Mouse (Mus musculus) forebrain, embryonic 15.5 days (tissue): ENCODE results near the gene Cars2. TPM values are rescaled to one million over a fixed set of nuclear protein-coding genes. Genes with fewer than 3 reads are reported as not detected.
"Not testable (repeated sequence)": the region's sequence is repeated elsewhere in the genome, so short reads cannot be mapped to it uniquely, and the experiment has no call there.

ENCODE experiments used
- ATAC-seq: fragments of 200-750 bp; cut with Nextera tagmentation; replicated peaks from 2 replicates; pipeline ENCODE4 v1.8.0; 2017; ENCODE audit warnings: mild to moderate bottlenecking, moderate TSS enrichment, moderate library complexity
- H3K27ac ChIP-seq: fragments of 300-500 bp; sonication (generic); replicated peaks from 2 replicates; pipeline ENCODE4 v1.5.1; 2015; ENCODE audit warnings: mild to moderate bottlenecking, inconsistent platforms
- H3K27me3 ChIP-seq: fragments of 300-500 bp; sonication (generic); 2 replicates; pipeline ENCODE4 v1.6.1; 2015; ENCODE audit warnings: inconsistent platforms
- H3K36me3 ChIP-seq: fragments of 300-500 bp; sonication (generic); 2 replicates; pipeline ENCODE4 v1.6.1; 2015; ENCODE audit warnings: mild to moderate bottlenecking, inconsistent platforms
- H3K4me1 ChIP-seq: fragments of 300-500 bp; sonication (generic); 2 replicates; pipeline ENCODE4 v1.6.1; 2015; ENCODE audit warnings: inconsistent platforms
- H3K4me2 ChIP-seq: fragments of 300-500 bp; sonication (generic); replicated peaks from 2 replicates; pipeline ENCODE4 v1.6.1; 2015; ENCODE audit warnings: mild to moderate bottlenecking, inconsistent platforms
- H3K4me3 ChIP-seq: fragments of 300-500 bp; sonication (generic); 2 replicates; pipeline ENCODE4 v1.5.1; 2015; ENCODE audit warnings: mild to moderate bottlenecking, inconsistent platforms
- H3K9ac ChIP-seq: fragments of 300-500 bp; sonication (generic); replicated peaks from 2 replicates; pipeline ENCODE4 v1.6.1; 2015; ENCODE audit warnings: mild to moderate bottlenecking, inconsistent platforms
- H3K9me3 ChIP-seq: fragments of 300-500 bp; sonication (generic); 2 replicates; pipeline ENCODE4 v1.6.1; 2016; ENCODE audit warnings: inconsistent platforms
- WGBS: fragments of 180-500 bp; shearing (Covaris S2); methylation state at CpG from one replicate; pipeline ENCODE4 v1.1.7; 2015; ENCODE audit warnings: mixed read lengths; 5-methylcytosine and 5-hydroxymethylcytosine counted together
- polyA plus RNA-seq: library from polyadenylated mRNA; unstranded; fragments of >200 nt; fragmentation: Nextera tagmentation; extraction: Ambion mirVana; gene quantifications from 2 replicates; pipeline ENCODE4 v1.2.1, GENCODE M21; 2015

Gene Cars2
- polyA plus RNA-seq, 1 experiment from 2014 or later = 27.9 TPM

GRCm38 (mm10) chr8:11554799-11555719, 4.5 kb upstream of the Cars2 start, which contains the start of gene Ing1:
Ing1 (plus strand) TSS chr8:11555571.
- H3K4me1 ChIP-seq = peaks cover 35% of the 10 kb centered on the region
- no peaks in the 10 kb centered on the region for H3K36me3 ChIP-seq
- H3K9ac ChIP-seq = peak within 1 kb of the TSS; percentile 93
- peak; percentile 86 for ATAC-seq
- H3K4me2 ChIP-seq = peak within 1 kb of the TSS; percentile 78
- peak within 1 kb of the TSS; percentile 100 for H3K27ac ChIP-seq
- H3K9me3 ChIP-seq = no peaks in the 10 kb centered on the region
- peak within 1 kb of the TSS; percentile 97 for H3K4me3 ChIP-seq
- H3K27me3 ChIP-seq = no peaks in the 10 kb centered on the region
- WGBS = under 1% methylated on average over 52 of the region's 52 CpGs

- Histone ChIP-seq H3K4me1 (peaks cover 24% of the 10 kb centered on the region), H3K27ac (no peak overlapping the region), H3K4me2 (no peak overlapping the region), H3K27me3 (no peaks in the 10 kb centered on the region), H3K9ac (no peak overlapping the region), H3K4me3 (no peak overlapping the region), H3K9me3 (no peaks in the 10 kb centered on the region), H3K36me3 (no peaks in the 10 kb centered on the region)
- 88% methylated on average over 10 of the region's 10 CpGs for WGBS
- no peak for ATAC-seq
Measured at GRCm38 (mm10) chr8:11552390-11552789, 1.8 kb upstream of the Cars2 start.

DNA sequence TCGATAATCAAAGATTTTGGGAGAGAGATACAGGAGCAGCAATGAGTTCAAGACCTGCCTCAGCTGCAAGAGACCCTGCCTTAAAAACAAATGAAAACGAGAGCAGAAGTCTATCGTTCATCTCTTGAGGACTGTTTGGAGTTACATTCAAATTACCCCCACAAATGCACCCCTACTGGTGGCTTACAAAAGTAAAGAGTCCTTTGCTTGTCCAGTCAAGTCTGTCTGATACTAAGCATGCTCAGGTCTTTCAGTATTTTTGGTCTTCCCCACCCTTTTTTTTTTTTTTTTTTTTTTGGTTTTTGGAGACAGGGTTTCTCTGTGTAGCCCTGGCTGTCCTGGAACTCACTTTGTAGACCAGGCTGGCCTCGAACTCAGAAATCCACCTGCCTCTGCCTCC, 914 bp upstream of the Cars2 start:
- H3K36me3 ChIP-seq, H3K27me3 ChIP-seq, H3K9me3 ChIP-seq, H3K27ac ChIP-seq, H3K4me3 ChIP-seq, H3K9ac ChIP-seq, H3K4me2 ChIP-seq, ATAC-seq: not testable (repeated sequence)
- WGBS = 86% methylated on average over 4 of the region's 4 CpGs
- H3K4me1 ChIP-seq = peaks cover 24% of the 10 kb centered on the region

DNA sequence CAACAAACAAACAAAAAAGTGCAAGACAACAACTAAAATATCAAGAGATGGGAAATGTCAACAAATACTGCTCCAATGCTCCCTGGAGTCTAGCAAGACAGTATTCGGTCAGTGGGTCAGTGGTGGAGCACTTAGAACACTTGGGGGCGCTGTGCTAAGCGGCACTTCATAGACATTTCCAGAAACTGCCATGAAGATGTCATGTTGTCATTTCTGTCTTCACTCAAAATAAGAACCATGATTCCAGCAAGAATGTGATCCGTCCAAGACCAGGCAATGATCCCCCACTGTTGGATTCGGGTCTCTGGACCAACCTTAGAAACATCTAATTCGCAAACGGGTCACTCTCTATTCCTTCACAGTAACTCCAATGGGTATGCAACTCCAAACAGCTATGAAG, 877 bp downstream of the Cars2 start:
- Histone ChIP-seq H3K27ac (peak overlapping the region; percentile 94), H3K36me3 (0 out of 2 replicates have a peak, but pooled peaks cover 2% of the 10 kb centered on the region), H3K4me1 (peaks cover 24% of the 10 kb centered on the region), H3K9me3 (no peaks in the 10 kb centered on the region), H3K4me3 (peak overlapping the region; percentile 88), H3K27me3 (no peaks in the 10 kb centered on the region), H3K9ac (peak overlapping the region; percentile 91), H3K4me2 (peak overlapping the region; percentile 86)
- 25% methylated on average over 7 of the region's 7 CpGs for WGBS
- no peak for ATAC-seq

GRCm38 (mm10) chr8:11547063-11547462, 3.5 kb downstream of the Cars2 start:
- WGBS = 62% methylated on average over 6 of the region's 6 CpGs
- Histone ChIP-seq H3K9me3 (no peaks in the 10 kb centered on the region), H3K4me2 (no peak overlapping the region), H3K27ac (no peak overlapping the region), H3K4me3 (no peak overlapping the region), H3K4me1 (peaks cover 13% of the 10 kb centered on the region), H3K9ac (no peak overlapping the region), H3K36me3 (0 out of 2 replicates have a peak, but pooled peaks cover 2% of the 10 kb centered on the region), H3K27me3 (no peaks in the 10 kb centered on the region)
- ATAC-seq = no peak

GRCm38 (mm10) chr8:11544386-11544785, 6.2 kb downstream of the Cars2 start:
- Histone ChIP-seq H3K9ac (no peak overlapping the region), H3K36me3 (peaks cover 17% of the 10 kb centered on the region), H3K4me3 (no peak overlapping the region), H3K4me1 (0 out of 2 replicates have a peak, but pooled peaks cover under 1% of the 10 kb centered on the region), H3K9me3 (no peaks in the 10 kb centered on the region), H3K27ac (no peak overlapping the region), H3K4me2 (no peak overlapping the region), H3K27me3 (no peaks in the 10 kb centered on the region)
- WGBS = 40% methylated on average over 3 of the region's 3 CpGs
- no peak for ATAC-seq

GRCm38 (mm10) chr8:11542866-11543265, 7.7 kb downstream of the Cars2 start:
- no peaks in the 10 kb centered on the region for H3K9me3 ChIP-seq
- 87% methylated on average over 4 of the region's 4 CpGs for WGBS
- no peak overlapping the region for H3K4me3 ChIP-seq
- no peak for ATAC-seq
- peaks cover 17% of the 10 kb centered on the region for H3K36me3 ChIP-seq
- H3K27me3 ChIP-seq = no peaks in the 10 kb centered on the region
- no peak overlapping the region for H3K4me2 ChIP-seq
- no peak overlapping the region for H3K9ac ChIP-seq
- no peak overlapping the region for H3K27ac ChIP-seq
- H3K4me1 ChIP-seq = no peaks in the 10 kb centered on the region

DNA sequence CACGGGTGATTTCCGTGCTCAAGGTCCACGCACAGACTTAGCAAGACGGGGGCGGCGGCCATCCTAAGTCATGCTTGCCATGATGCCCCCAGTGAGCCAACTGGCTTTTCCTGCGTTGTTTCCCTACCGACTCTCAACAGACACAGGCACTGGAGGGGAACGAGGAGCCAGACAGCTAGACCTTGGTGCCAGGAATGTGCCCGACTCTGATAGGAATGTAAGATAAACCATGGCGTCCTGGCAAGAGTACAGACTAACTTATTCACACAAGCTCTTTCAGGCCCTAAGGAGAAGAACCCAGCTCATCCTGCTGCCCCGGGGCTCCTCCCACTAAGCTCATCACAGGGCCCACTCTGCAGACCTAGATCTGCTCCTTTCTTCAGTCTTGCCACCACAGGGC, 8.6 kb downstream of the Cars2 start:
- ATAC-seq = no peak
- H3K9me3 ChIP-seq = no peaks in the 10 kb centered on the region
- H3K36me3 ChIP-seq = peaks cover 18% of the 10 kb centered on the region
- no peak overlapping the region for H3K27ac ChIP-seq
- no peak overlapping the region for H3K9ac ChIP-seq
- H3K4me3 ChIP-seq = no peak overlapping the region
- H3K27me3 ChIP-seq = no peaks in the 10 kb centered on the region
- H3K4me2 ChIP-seq = no peak overlapping the region
- WGBS = 94% methylated on average over 12 of the region's 12 CpGs
- no peaks in the 10 kb centered on the region for H3K4me1 ChIP-seq

- H3K4me3 ChIP-seq = no peak overlapping the region
- 94% methylated on average over 8 of the region's 8 CpGs for WGBS
Measured at GRCm38 (mm10) chr8:11540182-11540581, 10.4 kb downstream of the Cars2 start.

GRCm38 (mm10) chr8:11539049-11539448, 11.5 kb downstream of the Cars2 start:
- no peak for ATAC-seq

More at GRCm38 (mm10) chr8:11540182-11540581, 10.4 kb downstream of the Cars2 start:
- H3K4me2 ChIP-seq = no peak overlapping the region
- peaks cover 17% of the 10 kb centered on the region for H3K36me3 ChIP-seq
- H3K27me3 ChIP-seq = no peaks in the 10 kb centered on the region
- H3K9me3 ChIP-seq = no peaks in the 10 kb centered on the region
- H3K9ac ChIP-seq = no peak overlapping the region
- no peak overlapping the region for H3K27ac ChIP-seq
- no peaks in the 10 kb centered on the region for H3K4me1 ChIP-seq
- ATAC-seq = no peak

GRCm38 (mm10) chr8:11534494-11534893, 16.1 kb downstream of the Cars2 start:
- H3K27me3 ChIP-seq = no peaks in the 10 kb centered on the region
- no peak overlapping the region for H3K4me2 ChIP-seq
- peaks cover 5% of the 10 kb centered on the region for H3K4me1 ChIP-seq
- H3K9ac ChIP-seq = no peak overlapping the region
- no peak overlapping the region for H3K4me3 ChIP-seq
- ATAC-seq = 0 out of 2 replicates have a peak, but pooled peaks have one; percentile 43
- no peaks in the 10 kb centered on the region for H3K9me3 ChIP-seq
- WGBS = 11% methylated on average over 9 of the region's 9 CpGs
- H3K36me3 ChIP-seq = 0 out of 2 replicates have a peak, but pooled peaks cover 10% of the 10 kb centered on the region
- H3K27ac ChIP-seq = no peak overlapping the region

More at GRCm38 (mm10) chr8:11539049-11539448, 11.5 kb downstream of the Cars2 start:
- H3K36me3 ChIP-seq = peaks cover 17% of the 10 kb centered on the region
- no peaks in the 10 kb centered on the region for H3K9me3 ChIP-seq
- no peak overlapping the region for H3K27ac ChIP-seq
- peaks cover 5% of the 10 kb centered on the region for H3K4me1 ChIP-seq
- no peak overlapping the region for H3K4me2 ChIP-seq
- H3K9ac ChIP-seq = no peak overlapping the region
- H3K27me3 ChIP-seq = no peaks in the 10 kb centered on the region
- H3K4me3 ChIP-seq = no peak overlapping the region
- WGBS = 90% methylated on average over 4 of the region's 4 CpGs

DNA sequence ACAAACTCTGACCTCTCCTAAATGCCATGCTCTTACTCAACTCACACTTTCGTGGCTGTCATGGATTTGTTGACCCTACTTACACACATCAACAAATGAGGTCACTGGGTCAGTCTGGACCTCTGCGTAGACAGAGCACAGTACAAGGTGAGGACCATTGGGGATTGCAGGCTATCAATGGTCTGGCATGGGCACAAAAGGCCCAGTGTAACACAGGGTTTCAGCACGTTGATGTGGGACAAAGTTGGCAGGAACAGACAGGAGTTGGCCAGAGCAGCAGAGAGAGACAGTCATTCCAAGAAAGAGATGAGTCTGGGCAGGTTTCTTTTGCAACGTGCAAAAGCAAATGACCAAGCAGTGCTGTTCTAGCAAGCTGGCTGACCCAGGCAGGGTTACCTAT, 19.7 kb downstream of the Cars2 start:
- 79% methylated on average over 4 of the region's 4 CpGs for WGBS
- H3K4me1 ChIP-seq = peaks cover 5% of the 10 kb centered on the region
- H3K36me3 ChIP-seq = peaks cover 14% of the 10 kb centered on the region; the same call in 1 of the 2 replicates
- no peak overlapping the region for H3K4me3 ChIP-seq
- ATAC-seq = no peak
- H3K9ac ChIP-seq = no peak overlapping the region
- H3K27ac ChIP-seq = no peak overlapping the region
- H3K9me3 ChIP-seq = no peaks in the 10 kb centered on the region
- no peak overlapping the region for H3K4me2 ChIP-seq
- H3K27me3 ChIP-seq = no peaks in the 10 kb centered on the region
